ENCODE assay signal across 18 mouse cellular contexts in genomic region chr6:142893716-142894115, GRCm38 (mm10).
"Had no signal": no experiment of that assay in that cellular context is flagged by ENCODE, and none has a peak within 500 bp of the region (broad histone marks: within the 10 kb centered on the region; RNA-seq: fewer than 3 reads in every experiment).

No protein-coding gene starts in this region.

- H3K36me3 ChIP-seq: midbrain, embryonic 10.5 days; neural tube, embryonic 13.5 days; neural tube, embryonic 15.5 days had no signal

- H3K4me3 ChIP-seq: midbrain, embryonic 10.5 days; midbrain, embryonic 12.5 days; myocyte; neural tube, embryonic 13.5 days; neural tube, embryonic 15.5 days had no signal

- H3K9ac ChIP-seq: lung, embryonic 14.5 days; midbrain, embryonic 12.5 days; neural tube, embryonic 13.5 days; neural tube, embryonic 15.5 days had no signal

- DNase-seq: lung, adult 18-20 months; lung, embryonic 14.5 days; lung, postnatal 10 days; lung, postnatal 4 days; midbrain, embryonic 14.5 days; retina, postnatal 1 day; right cerebral cortex, adult 18-20 months; right cerebral cortex, postnatal 25 days; right cerebral cortex, postnatal 4 days; spleen, adult 18-20 months; thymus, adult 18-20 months; thymus, postnatal 36 days had no signal

- H3K4me2 ChIP-seq: lung, embryonic 14.5 days; midbrain, embryonic 12.5 days; neural tube, embryonic 13.5 days; neural tube, embryonic 15.5 days had no signal

- H3K4me1 ChIP-seq: midbrain, embryonic 10.5 days; midbrain, embryonic 12.5 days; neural tube, embryonic 13.5 days; neural tube, embryonic 15.5 days had no signal

- H3K27me3 ChIP-seq: midbrain, embryonic 12.5 days; neural tube, embryonic 13.5 days; neural tube, embryonic 15.5 days had no signal

- H3K9me3 ChIP-seq: midbrain, embryonic 10.5 days; midbrain, embryonic 12.5 days; neural tube, embryonic 13.5 days; neural tube, embryonic 15.5 days had no signal

- H3K27ac ChIP-seq: midbrain, embryonic 10.5 days; midbrain, embryonic 12.5 days; neural tube, embryonic 13.5 days; neural tube, embryonic 15.5 days had no signal

- ATAC-seq: midbrain, embryonic 16.5 days had no signal
